Mouse (Mus musculus) stomach, embryonic 15.5 days (tissue): ENCODE data around the gene Mtmr12. TPM values are rescaled to one million over a fixed set of nuclear protein-coding genes. Genes with fewer than 3 reads are reported as not detected.
"Not testable (repeated sequence)": the region's sequence is repeated elsewhere in the genome, so short reads cannot be mapped to it uniquely, and the experiment has no call there.

ENCODE experiments used
- ATAC-seq: fragments of 200-750 bp; cut with Nextera tagmentation; 2 replicates; pipeline ENCODE4 v1.8.0; 2017; ENCODE audit warnings: low read depth, moderate number of reproducible peaks, moderate TSS enrichment; ENCODE audit not compliant: insufficient read depth, low FRiP score
- H3K27ac ChIP-seq: fragments of 300-500 bp; sonication (generic); 2 replicates; pipeline ENCODE4 v1.5.1; 2015; ENCODE audit warnings: mild to moderate bottlenecking, inconsistent platforms
- H3K27me3 ChIP-seq: fragments of 300-500 bp; sonication (generic); replicated peaks from 2 replicates; pipeline ENCODE4 v1.6.1; 2015; ENCODE audit warnings: inconsistent platforms
- H3K36me3 ChIP-seq: fragments of 300-500 bp; sonication (generic); 2 replicates; pipeline ENCODE4 v1.6.1; 2015; ENCODE audit warnings: inconsistent platforms
- H3K4me1 ChIP-seq: fragments of 300-500 bp; sonication (generic); 2 replicates; pipeline ENCODE4 v1.6.1; 2015; ENCODE audit warnings: inconsistent platforms
- H3K4me2 ChIP-seq: fragments of 300-500 bp; sonication (generic); 2 replicates; pipeline ENCODE4 v1.6.1; 2015; ENCODE audit warnings: mild to moderate bottlenecking, inconsistent platforms
- H3K4me3 ChIP-seq: fragments of 300-500 bp; sonication (generic); replicated peaks from 2 replicates; pipeline ENCODE4 v1.5.1; 2015; ENCODE audit warnings: inconsistent platforms
- H3K9ac ChIP-seq: fragments of 300-500 bp; sonication (generic); 2 replicates; pipeline ENCODE4 v1.6.1; 2015; ENCODE audit warnings: inconsistent platforms
- H3K9me3 ChIP-seq: fragments of 300-500 bp; sonication (generic); 2 replicates; pipeline ENCODE4 v1.6.1; 2016; ENCODE audit warnings: inconsistent platforms
- WGBS: fragments of 180-500 bp; shearing (Covaris S2); methylation state at CpG from one replicate; pipeline ENCODE4 v1.1.7; 2015; 5-methylcytosine and 5-hydroxymethylcytosine counted together
- polyA plus RNA-seq: library from polyadenylated mRNA; unstranded; fragments of >200 nt; fragmentation: Nextera tagmentation; extraction: Ambion mirVana; gene quantifications from 2 replicates; pipeline ENCODE4 v1.2.1, GENCODE M21; 2015

Gene Mtmr12
- polyA plus RNA-seq, 1 experiment from 2014 or later = 14.9 TPM

- no peak for ATAC-seq
- Histone ChIP-seq H3K27me3 (no peaks in the 10 kb centered on the region), H3K4me3 (no peak overlapping the region), H3K36me3 (no peaks in the 10 kb centered on the region), H3K4me1 (peaks cover 13% of the 10 kb centered on the region; the same call in 1 of the 2 replicates), H3K9ac (no peak overlapping the region), H3K4me2 (no peak overlapping the region), H3K9me3 (no peaks in the 10 kb centered on the region), H3K27ac (no peak overlapping the region)
- 88% methylated on average over 5 of the region's 5 CpGs for WGBS
Measured at GRCm38 (mm10) chr15:12215415-12215718, 10.5 kb downstream of the Mtmr12 start.

GRCm38 (mm10) chr15:12216119-12216518, 11.3 kb downstream of the Mtmr12 start:
- no peak for ATAC-seq
- no peak overlapping the region for H3K4me2 ChIP-seq
- no peaks in the 10 kb centered on the region for H3K9me3 ChIP-seq
- 94% methylated on average over 8 of the region's 8 CpGs for WGBS
- H3K36me3 ChIP-seq = no peaks in the 10 kb centered on the region
- H3K4me3 ChIP-seq = no peak overlapping the region
- H3K27me3 ChIP-seq = no peaks in the 10 kb centered on the region
- peaks cover 13% of the 10 kb centered on the region; the same call in 1 of the 2 replicates for H3K4me1 ChIP-seq
- H3K9ac ChIP-seq = no peak overlapping the region
- H3K27ac ChIP-seq = no peak overlapping the region

GRCm38 (mm10) chr15:12216798-12217197, 12.0 kb downstream of the Mtmr12 start:
- H3K27ac ChIP-seq = no peak overlapping the region
- H3K9ac ChIP-seq = no peak overlapping the region
- H3K9me3 ChIP-seq = no peaks in the 10 kb centered on the region
- no peaks in the 10 kb centered on the region for H3K36me3 ChIP-seq
- H3K4me2 ChIP-seq = no peak overlapping the region
- no peaks in the 10 kb centered on the region for H3K27me3 ChIP-seq
- ATAC-seq = no peak
- 77% methylated on average over 13 of the region's 13 CpGs for WGBS
- H3K4me1 ChIP-seq = peaks cover 14% of the 10 kb centered on the region
- H3K4me3 ChIP-seq = no peak overlapping the region

- not testable (repeated sequence) for H3K9ac ChIP-seq, H3K36me3 ChIP-seq, H3K4me3 ChIP-seq, H3K27me3 ChIP-seq, H3K27ac ChIP-seq, H3K9me3 ChIP-seq, H3K4me2 ChIP-seq, ATAC-seq
- peaks cover 18% of the 10 kb centered on the region for H3K4me1 ChIP-seq
- 87% methylated on average over 3 of the region's 3 CpGs for WGBS
Measured at GRCm38 (mm10) chr15:12217332-12217731, 12.5 kb downstream of the Mtmr12 start.

- H3K27ac ChIP-seq = no peak overlapping the region
- ATAC-seq = no peak
Measured at GRCm38 (mm10) chr15:12217849-12218248, 13.0 kb downstream of the Mtmr12 start.

GRCm38 (mm10) chr15:12218583-12219382, 14.0 kb downstream of the Mtmr12 start:
- Histone ChIP-seq H3K9ac (no peak overlapping the region), H3K4me3 (no peak overlapping the region), H3K27me3 (no peaks in the 10 kb centered on the region), H3K4me2 (no peak overlapping the region; the same call in 1 of the 2 replicates), H3K4me1 (peaks cover 17% of the 10 kb centered on the region), H3K9me3 (no peaks in the 10 kb centered on the region), H3K36me3 (no peaks in the 10 kb centered on the region), H3K27ac (0 out of 2 replicates have a peak overlapping the region, but pooled peaks have one; percentile 21)
- 79% methylated on average over 11 of the region's 11 CpGs for WGBS
- no peak for ATAC-seq

More at GRCm38 (mm10) chr15:12217849-12218248, 13.0 kb downstream of the Mtmr12 start:
- Histone ChIP-seq H3K9me3 (no peaks in the 10 kb centered on the region), H3K4me2 (no peak overlapping the region), H3K4me1 (peaks cover 21% of the 10 kb centered on the region), H3K36me3 (no peaks in the 10 kb centered on the region), H3K27me3 (no peaks in the 10 kb centered on the region), H3K9ac (no peak overlapping the region), H3K4me3 (no peak overlapping the region)
- WGBS = 58% methylated on average over 5 of the region's 5 CpGs

- peaks cover 21% of the 10 kb centered on the region for H3K4me1 ChIP-seq
Measured at GRCm38 (mm10) chr15:12221131-12221530, 16.3 kb downstream of the Mtmr12 start.

GRCm38 (mm10) chr15:12222564-12223302, 17.9 kb downstream of the Mtmr12 start:
- Histone ChIP-seq H3K36me3 (no peaks in the 10 kb centered on the region), H3K4me3 (no peak overlapping the region), H3K9ac (no peak overlapping the region), H3K27me3 (no peaks in the 10 kb centered on the region), H3K9me3 (no peaks in the 10 kb centered on the region), H3K4me2 (no peak overlapping the region), H3K27ac (peak overlapping the region; percentile 11; the same call in 1 of the 2 replicates), H3K4me1 (peaks cover 20% of the 10 kb centered on the region)
- ATAC-seq = no peak
- 37% methylated on average over 8 of the region's 8 CpGs for WGBS

More at GRCm38 (mm10) chr15:12221131-12221530, 16.3 kb downstream of the Mtmr12 start:
- H3K27ac ChIP-seq = no peak overlapping the region
- no peaks in the 10 kb centered on the region for H3K9me3 ChIP-seq
- WGBS = 85% methylated on average over 13 of the region's 13 CpGs
- no peaks in the 10 kb centered on the region for H3K27me3 ChIP-seq
- H3K36me3 ChIP-seq = no peaks in the 10 kb centered on the region
- ATAC-seq = no peak
- no peak overlapping the region for H3K4me3 ChIP-seq
- no peak overlapping the region for H3K9ac ChIP-seq
- H3K4me2 ChIP-seq = no peak overlapping the region

- H3K4me3 ChIP-seq = no peak overlapping the region
- ATAC-seq = no peak
- no peak overlapping the region for H3K9ac ChIP-seq
- H3K36me3 ChIP-seq = no peaks in the 10 kb centered on the region
- no peak overlapping the region for H3K27ac ChIP-seq
- H3K27me3 ChIP-seq = no peaks in the 10 kb centered on the region
- 81% methylated on average over 6 of the region's 6 CpGs for WGBS
- H3K9me3 ChIP-seq = no peaks in the 10 kb centered on the region
- H3K4me2 ChIP-seq = no peak overlapping the region
- peaks cover 17% of the 10 kb centered on the region for H3K4me1 ChIP-seq
Measured at GRCm38 (mm10) chr15:12223393-12223792, 18.6 kb downstream of the Mtmr12 start.

- Histone ChIP-seq H3K36me3 (no peaks in the 10 kb centered on the region), H3K27me3 (no peaks in the 10 kb centered on the region), H3K9ac (no peak overlapping the region), H3K9me3 (no peaks in the 10 kb centered on the region), H3K4me2 (no peak overlapping the region), H3K27ac (no peak overlapping the region), H3K4me3 (no peak overlapping the region), H3K4me1 (peaks cover 15% of the 10 kb centered on the region)
- 88% methylated on average over 2 of the region's 2 CpGs for WGBS
- ATAC-seq = no peak
Measured at GRCm38 (mm10) chr15:12224239-12224638, 19.4 kb downstream of the Mtmr12 start.

GRCm38 (mm10) chr15:12225062-12225461, 20.2 kb downstream of the Mtmr12 start:
- 61% methylated on average over 4 of the region's 4 CpGs for WGBS
- Histone ChIP-seq H3K36me3 (no peaks in the 10 kb centered on the region), H3K4me2 (no peak overlapping the region), H3K27ac (no peak overlapping the region), H3K9me3 (no peaks in the 10 kb centered on the region), H3K4me3 (no peak overlapping the region), H3K4me1 (peaks cover 15% of the 10 kb centered on the region), H3K27me3 (no peaks in the 10 kb centered on the region), H3K9ac (no peak overlapping the region)
- no peak for ATAC-seq

- Histone ChIP-seq H3K9me3 (no peaks in the 10 kb centered on the region), H3K27ac (no peak overlapping the region), H3K9ac (no peak overlapping the region), H3K27me3 (no peaks in the 10 kb centered on the region), H3K4me3 (no peak overlapping the region), H3K36me3 (no peaks in the 10 kb centered on the region), H3K4me2 (no peak overlapping the region), H3K4me1 (peaks cover 20% of the 10 kb centered on the region; the same call in 1 of the 2 replicates)
- ATAC-seq = no peak
- WGBS = 91% methylated on average over 15 of the region's 15 CpGs
Measured at GRCm38 (mm10) chr15:12226908-12227307, 22.1 kb downstream of the Mtmr12 start.
